Mouse (Mus musculus) left cerebral cortex, adult 11 months (tissue): ENCODE data around the gene Urb1.
"Not testable (repeated sequence)": the region's sequence is repeated elsewhere in the genome, so short reads cannot be mapped to it uniquely, and the experiment has no call there.

ENCODE experiments used
- DNase-seq: peaks from one replicate; pipeline ENCODE4 v3.0.0; 2022; ENCODE audit warnings: low spot score

The Urb1 gene

GRCm38 (mm10) chr16:90809975-90810715 is at the start of gene Urb1:
Gene Urb1, minus strand, starts transcription at chr16:90810413.
- peak; percentile 97 for DNase-seq

GRCm38 (mm10) chr16:90858206-90858605 is 48.0 kb upstream of the Urb1 start:
- no peak for DNase-seq

GRCm38 (mm10) chr16:90856552-90857200 is 46.5 kb upstream of the Urb1 start:
- no peak for DNase-seq

GRCm38 (mm10) chr16:90851621-90852334 is 41.6 kb upstream of the Urb1 start:
- no peak for DNase-seq

- no peak for DNase-seq
These were observed 40.7 kb upstream of the Urb1 start for GRCm38 (mm10) chr16:90850881-90851280.

DNA sequence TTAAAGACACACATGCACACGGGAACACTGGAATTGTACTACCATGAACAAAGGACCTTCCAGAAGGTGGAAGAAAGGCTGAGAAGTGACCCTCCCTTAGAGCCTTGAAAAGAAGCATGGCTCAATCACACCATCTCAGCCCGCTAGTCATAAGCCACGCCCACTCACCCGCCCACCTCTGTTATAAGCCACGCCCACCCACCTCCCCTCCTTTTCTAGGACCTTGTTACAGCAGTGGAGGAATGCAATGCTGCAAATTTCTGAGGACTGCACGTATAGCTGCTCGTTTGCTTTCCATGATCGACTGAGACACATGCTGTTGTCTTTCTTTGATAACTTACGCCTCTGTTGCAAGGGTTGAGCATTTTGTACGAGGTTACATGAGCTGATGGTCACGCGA is 39.0 kb upstream of the Urb1 start:
- DNase-seq: no peak

DNA sequence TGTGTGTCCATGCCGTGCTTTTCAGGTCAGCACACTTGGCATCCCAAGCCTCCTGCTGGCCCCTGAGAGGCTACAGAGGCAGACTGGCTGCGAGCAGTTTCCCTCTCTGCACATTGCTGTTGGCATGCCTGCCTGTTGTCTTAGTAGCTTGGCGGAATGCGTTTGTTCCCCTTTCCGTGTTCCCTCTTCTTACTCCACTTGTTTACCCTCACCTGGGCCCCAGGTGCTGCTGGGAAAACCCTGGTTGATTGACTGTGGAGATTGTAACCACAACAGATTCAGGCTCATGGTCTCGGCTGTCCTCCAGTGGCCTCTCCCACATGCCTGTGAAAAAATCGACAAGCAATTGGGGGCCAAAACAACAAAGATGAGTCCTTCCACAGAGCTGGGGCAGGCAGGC is 38.5 kb upstream of the Urb1 start:
- DNase-seq: no peak

DNA sequence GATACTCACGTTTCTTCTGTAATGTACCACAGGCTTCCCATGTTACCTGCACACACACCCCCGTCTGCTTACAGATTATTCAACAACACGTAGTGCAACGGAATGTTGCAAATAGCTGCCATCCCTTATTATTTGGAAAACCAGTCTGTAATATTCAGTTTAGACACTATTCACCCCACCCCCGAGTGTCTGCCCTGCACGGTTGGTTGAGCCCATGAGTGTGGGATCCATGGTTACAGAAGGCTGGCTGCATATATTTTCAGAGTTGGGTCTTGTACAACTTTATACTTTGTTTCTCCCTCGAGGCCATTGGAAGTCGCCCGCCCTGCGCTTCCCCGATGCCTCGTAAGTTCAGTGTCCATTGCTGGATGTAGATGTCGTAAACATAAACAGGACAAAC is 35.4 kb upstream of the Urb1 start:
- DNase-seq: no peak

GRCm38 (mm10) chr16:90845038-90845437 is 34.8 kb upstream of the Urb1 start:
- no peak for DNase-seq

- DNase-seq: no peak
These were observed 32.0 kb upstream of the Urb1 start for GRCm38 (mm10) chr16:90842164-90842563.

DNA sequence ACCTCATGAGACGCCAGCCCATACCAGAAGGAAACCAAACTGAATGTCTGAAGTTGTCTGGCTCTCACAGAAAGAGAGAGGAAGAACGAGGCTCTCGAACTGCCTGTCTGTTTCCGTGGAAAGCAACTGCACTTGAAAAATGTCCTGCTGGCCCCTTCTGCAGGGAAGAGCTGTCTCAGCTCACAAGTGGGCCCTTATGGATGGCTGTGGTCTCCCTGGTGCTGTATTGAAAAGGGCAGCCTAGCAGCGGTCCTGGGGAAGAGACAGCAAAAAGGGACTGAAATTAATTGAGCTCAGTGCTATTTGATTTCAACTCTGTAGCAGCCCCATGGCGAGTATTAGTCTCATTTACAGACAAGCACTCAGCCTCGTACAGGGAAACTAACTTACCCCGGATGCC is 27.2 kb upstream of the Urb1 start:
- no peak for DNase-seq

- DNase-seq: no peak
These were observed 23.0 kb upstream of the Urb1 start for GRCm38 (mm10) chr16:90833041-90833791.

DNA sequence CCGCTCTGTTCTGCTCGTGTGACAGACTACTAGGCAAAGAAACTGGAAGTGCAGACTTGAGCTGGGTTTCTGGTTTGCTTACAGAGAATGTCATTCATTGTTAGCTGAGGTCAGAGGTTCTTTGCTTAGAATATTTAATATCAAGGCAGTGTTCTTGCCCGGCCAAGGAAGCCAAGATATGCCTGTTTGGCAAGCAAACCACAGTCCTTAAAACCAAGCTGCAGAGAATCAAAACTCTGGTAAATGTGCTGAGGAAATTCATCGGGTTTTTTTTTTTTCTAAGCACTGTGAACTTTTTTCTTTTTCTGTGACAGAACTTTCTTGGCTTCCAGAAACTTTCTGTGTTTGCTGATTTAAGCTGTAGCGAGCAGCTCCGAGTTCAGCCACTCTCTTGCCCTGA is 22.3 kb upstream of the Urb1 start:
- no peak for DNase-seq

DNA sequence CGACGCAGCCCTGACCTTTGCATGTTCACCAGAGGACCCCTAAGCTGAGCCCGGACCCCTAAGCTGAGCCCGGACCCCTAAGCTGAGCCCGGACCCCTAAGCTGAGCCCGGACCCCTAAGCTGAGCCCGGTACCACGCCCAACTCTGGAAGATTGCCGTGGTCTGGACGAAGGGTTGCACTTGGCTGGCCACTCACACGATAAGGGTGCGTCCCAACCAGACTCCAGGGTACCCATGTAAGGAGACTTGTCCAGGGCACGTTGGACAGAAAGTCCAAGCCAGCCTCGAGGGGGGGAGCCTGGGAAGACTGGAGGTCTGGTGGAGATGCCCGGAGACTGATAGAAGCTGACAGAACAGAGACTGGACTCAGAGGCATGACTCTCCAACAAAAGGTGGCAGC is 21.5 kb upstream of the Urb1 start:
- DNase-seq: no peak

DNA sequence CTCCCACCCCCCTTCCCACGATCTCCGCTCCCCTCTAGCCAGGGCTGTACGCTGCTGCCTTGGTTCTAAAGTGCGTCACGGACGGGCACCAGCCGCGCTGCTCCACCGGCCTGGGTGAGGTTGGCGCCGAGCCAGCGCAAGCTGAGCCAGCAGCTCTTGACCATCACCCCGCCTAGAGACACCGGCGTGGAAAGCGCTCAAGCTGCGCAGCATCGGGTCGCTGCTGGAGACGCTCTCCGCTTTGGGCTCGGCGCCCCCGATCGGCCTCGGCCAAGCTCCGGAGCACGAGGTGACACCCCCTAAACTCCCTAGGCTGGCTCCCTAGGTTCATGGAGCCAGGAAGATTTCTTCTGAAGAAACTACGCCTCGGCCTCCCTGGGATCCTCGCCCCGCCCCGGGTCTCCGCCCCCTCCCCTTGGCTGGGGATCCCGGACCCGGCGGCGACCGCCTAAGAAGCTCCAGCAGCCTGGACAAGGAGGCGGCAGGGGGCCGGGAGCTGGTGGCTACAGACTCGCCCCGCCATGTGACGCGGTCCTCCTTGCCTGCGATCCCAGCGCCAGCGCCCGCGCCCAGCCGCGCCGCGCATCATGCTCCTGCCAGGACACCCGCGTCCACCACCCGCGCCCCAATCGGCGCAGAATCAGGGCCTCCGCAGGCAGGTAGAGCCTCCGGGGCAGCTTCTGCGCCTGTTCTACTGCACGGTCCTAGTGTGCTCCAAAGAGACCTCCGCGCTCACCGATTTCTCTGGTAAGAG is 20.6 kb upstream of the Urb1 start:
- peak; percentile 47 for DNase-seq

DNA sequence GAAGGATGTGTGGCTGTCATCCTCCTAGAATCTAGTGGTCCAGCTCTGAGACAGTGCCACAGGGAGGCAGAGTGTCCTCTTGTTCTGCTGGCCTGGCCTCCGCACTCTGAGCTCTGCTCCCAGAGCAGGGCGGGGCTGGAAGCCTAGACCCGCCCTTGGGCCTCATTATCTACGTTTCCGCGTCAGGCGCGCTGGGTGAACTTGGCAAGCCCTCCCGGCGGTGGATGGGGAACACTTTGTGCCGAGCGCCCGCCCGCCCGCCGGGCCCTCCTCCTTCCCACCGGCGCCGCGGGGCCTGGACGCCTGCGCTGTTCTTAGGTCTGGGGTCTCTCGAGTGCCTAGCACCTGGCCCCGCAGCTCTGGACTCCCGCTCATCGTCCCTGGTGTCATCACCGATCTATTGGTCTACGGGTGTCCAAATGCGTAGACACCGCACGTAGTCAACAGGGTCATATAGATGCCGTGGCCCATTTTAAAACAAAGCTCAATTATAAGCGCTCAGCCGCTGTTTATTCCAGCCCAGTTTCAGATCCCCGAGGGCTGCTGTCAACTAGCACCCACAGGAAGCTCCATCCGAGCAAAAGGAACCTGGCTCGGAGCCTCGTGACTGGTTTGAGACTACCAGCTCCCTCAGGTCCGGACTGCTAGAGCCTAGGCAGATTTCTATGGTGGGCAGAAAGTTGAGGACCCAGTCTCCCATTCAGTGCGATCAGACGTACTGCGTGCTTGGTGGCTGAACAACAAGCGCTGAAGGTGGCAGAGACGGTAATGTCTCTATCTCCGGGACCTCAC is 19.9 kb upstream of the Urb1 start:
- peak; percentile 66 for DNase-seq

DNA sequence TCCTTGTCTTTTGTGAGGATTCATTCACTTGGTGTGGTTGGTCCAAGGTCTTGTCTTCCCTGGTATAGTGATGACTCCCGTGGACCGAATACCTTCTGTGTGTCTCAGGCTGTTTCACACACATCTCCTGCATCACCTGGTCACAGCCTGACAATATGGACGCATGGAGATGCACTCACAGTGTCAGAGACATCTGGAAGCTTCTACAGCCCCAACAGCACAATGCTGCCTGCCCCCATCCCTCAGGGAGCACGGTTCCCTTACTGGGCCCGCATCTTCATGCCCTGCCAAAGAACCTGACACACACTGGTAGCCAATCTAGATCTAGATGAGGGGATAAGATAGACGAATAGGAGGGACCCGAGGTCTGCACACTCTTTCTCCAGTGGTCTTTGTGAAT is 18.9 kb upstream of the Urb1 start:
- no peak for DNase-seq

- DNase-seq: no peak
These were observed 17.3 kb upstream of the Urb1 start for GRCm38 (mm10) chr16:90827498-90827897.

- DNase-seq: no peak
These were observed 16.2 kb upstream of the Urb1 start, which contains the start of gene Eva1c for GRCm38 (mm10) chr16:90826457-90826856. Gene Eva1c, plus strand, starts transcription at chr16:90826719.

- DNase-seq: no peak
These were observed 15.8 kb upstream of the Urb1 start for GRCm38 (mm10) chr16:90826041-90826440.

DNA sequence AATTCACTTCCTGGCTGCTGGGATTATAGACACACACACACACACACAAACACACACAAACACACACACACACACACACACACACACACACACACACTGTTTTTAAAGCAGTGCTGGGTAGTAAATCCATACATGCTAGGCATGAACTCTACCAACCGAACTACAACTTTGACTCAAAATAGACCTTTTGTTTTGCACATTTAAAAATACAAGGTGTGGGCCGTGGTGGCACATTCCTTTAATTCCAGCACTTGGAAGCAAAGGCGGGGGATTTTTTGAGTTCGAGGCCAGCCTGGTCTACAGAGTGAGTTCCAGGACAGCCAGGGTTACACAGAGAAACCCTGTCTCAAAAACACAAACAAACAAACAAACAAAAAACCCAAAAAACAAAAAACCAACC is 13.8 kb upstream of the Urb1 start:
- DNase-seq: not testable (repeated sequence)
